Mouse (Mus musculus) ES-E14 (cell line): ENCODE data around the gene Actn1.

Experiments
- CHD2 ChIP-seq: IDR thresholded peaks from 2 replicates; pipeline ENCODE4 v1.6.1; 2014; ENCODE audit warnings: mild to moderate bottlenecking, low read depth, low read length, inconsistent platforms
- HCFC1 ChIP-seq: IDR thresholded peaks from 2 replicates; pipeline ENCODE4 v1.6.1; 2012; ENCODE audit warnings: low read length, inconsistent platforms, borderline replicate concordance; ENCODE audit not compliant: insufficient read depth
- MAFK ChIP-seq: IDR thresholded peaks from 2 replicates; pipeline ENCODE4 v1.6.1; 2014; ENCODE audit warnings: mild to moderate bottlenecking, low read depth, low read length, inconsistent platforms; ENCODE audit not compliant: insufficient read depth

GRCm38 (mm10) chr12:80145365-80145764, 114.8 kb downstream of the Actn1 start:
- TF ChIP-seq CHD2 (no peak), MAFK (no peak), HCFC1 (no peak)
